Mouse (Mus musculus) CH12.LX (cell line): ENCODE measurements at regions not wholly inside any gene's neighbourhood (a gene's known extent, or its start where the extent isn't known, plus 50 kb on each side); places are given as distances from the start of the nearest gene placed in this dataset.

Experiments
- DNase-seq: peaks from one replicate; pipeline ENCODE4 v3.0.0-alpha.2; 2013; ENCODE audit errors: extremely low read depth
- H3K27ac ChIP-seq: 2 replicates; pipeline ENCODE4 v1.5.1; 2012; ENCODE audit warnings: low read depth, mild to moderate bottlenecking, control low read depth, moderate library complexity; ENCODE audit not compliant: insufficient read depth
- H3K27me3 ChIP-seq: replicated peaks from 2 replicates; pipeline ENCODE3; 2012; ENCODE audit warnings: inconsistent platforms
- H3K36me3 ChIP-seq, 2 experiments: replicated peaks in 1 of 2; 2 replicates each; pipeline versions ENCODE3 to v1.6.1; 2012; ENCODE audit warnings: inconsistent platforms in 1 of 2, low read length in 1 of 2, mild to moderate bottlenecking in 1 of 2, mixed read lengths in 1 of 2, moderate library complexity in 1 of 2; ENCODE audit not compliant: control insufficient read depth in 1 of 2, insufficient read depth in 1 of 2
- H3K4me1 ChIP-seq, 2 experiments: 2 replicates each; pipeline ENCODE4 v1.6.1; 2012; ENCODE audit warnings: inconsistent platforms in 1 of 2, moderate library complexity in 1 of 2; ENCODE audit not compliant: insufficient read depth in 2 of 2, control insufficient read depth in 1 of 2
- H3K4me2 ChIP-seq: 2 replicates; pipeline ENCODE4 v1.6.1; 2012; ENCODE audit warnings: low read depth, mild to moderate bottlenecking, control low read depth; ENCODE audit not compliant: poor library complexity, insufficient read depth, severe bottlenecking
- H3K4me3 ChIP-seq, 3 experiments: fragments of 150-350 bp in 1 of 3; sonication (generic) in 1 of 3; replicated peaks in 1 of 3; 2 replicates each; pipeline versions ENCODE3 to v1.5.1; 2011 to 2012; ENCODE audit warnings: low read depth in 2 of 3, low read length in 2 of 3, mild to moderate bottlenecking in 2 of 3, moderate library complexity in 2 of 3, control low read depth in 1 of 3, improper control_type of control experiment in 1 of 3, inconsistent platforms in 1 of 3, mixed read lengths in 1 of 3; ENCODE audit not compliant: poor library complexity in 1 of 3
- H3K79me2 ChIP-seq: replicated peaks from 2 replicates; pipeline ENCODE4 v1.6.1; 2012; ENCODE audit warnings: mild to moderate bottlenecking, moderate library complexity; ENCODE audit not compliant: control insufficient read depth, poor library complexity, insufficient read depth, severe bottlenecking; ENCODE audit errors: extremely low read depth
- H3K9ac ChIP-seq: 2 replicates; pipeline ENCODE4 v1.6.1; 2012; ENCODE audit warnings: low read depth, mild to moderate bottlenecking, control low read depth, moderate library complexity; ENCODE audit not compliant: insufficient read depth
- H3K9me3 ChIP-seq: replicated peaks from 2 replicates; pipeline ENCODE3; 2012; ENCODE audit warnings: low read length, inconsistent platforms, mixed read lengths
- CHD1 ChIP-seq: IDR thresholded peaks from 2 replicates; pipeline ENCODE4 v1.6.1; 2012; ENCODE audit warnings: low read depth, low read length, improper control_type of control experiment, inconsistent platforms
- CTCF ChIP-seq, 2 experiments: IDR thresholded peaks in 1 of 2; conservative IDR thresholded peaks in 1 of 2; 2 replicates each; pipeline ENCODE4 v1.5.1; 2011 to 2012; ENCODE audit warnings: low read depth in 2 of 2, low read length in 2 of 2, improper control_type of control experiment in 1 of 2, inconsistent platforms in 1 of 2, mild to moderate bottlenecking in 1 of 2, moderate library complexity in 1 of 2
- ETS1 ChIP-seq: conservative IDR thresholded peaks from 2 replicates; pipeline ENCODE4 v1.6.1; 2012; ENCODE audit warnings: low read depth, mild to moderate bottlenecking, inconsistent platforms, low read length, improper control_type of control experiment, moderate library complexity
- GABPA ChIP-seq: IDR thresholded peaks from 2 replicates; pipeline ENCODE4 v1.6.1; 2012; ENCODE audit warnings: low read depth, low read length, improper control_type of control experiment, inconsistent platforms; ENCODE audit not compliant: insufficient replicate concordance
- IRF4 ChIP-seq: IDR thresholded peaks from 2 replicates; pipeline ENCODE4 v1.6.1; 2014; ENCODE audit warnings: low read depth, mild to moderate bottlenecking, inconsistent platforms, low read length, improper control_type of control experiment
- MAFK ChIP-seq: IDR thresholded peaks from 2 replicates; pipeline ENCODE4 v1.6.1; 2011; ENCODE audit warnings: low read length, improper control_type of control experiment; ENCODE audit not compliant: insufficient replicate concordance
- MAX ChIP-seq: IDR thresholded peaks from 2 replicates; pipeline ENCODE4 v1.6.1; 2011; ENCODE audit warnings: low read length, improper control_type of control experiment
- MAZ ChIP-seq: IDR thresholded peaks from 2 replicates; pipeline ENCODE4 v1.6.1; 2012; ENCODE audit warnings: low read depth, mild to moderate bottlenecking, inconsistent platforms, low read length, improper control_type of control experiment, moderate library complexity
- MEF2A ChIP-seq: IDR thresholded peaks from 2 replicates; pipeline ENCODE4 v1.6.1; 2014; ENCODE audit warnings: low read depth, mild to moderate bottlenecking, inconsistent platforms, low read length, improper control_type of control experiment, borderline replicate concordance
- NRF1 ChIP-seq: IDR thresholded peaks from 2 replicates; pipeline ENCODE4 v1.6.1; 2014; ENCODE audit warnings: low read depth, mild to moderate bottlenecking, inconsistent platforms, low read length, improper control_type of control experiment, moderate library complexity
- PAX5 ChIP-seq: IDR thresholded peaks from 2 replicates; pipeline ENCODE4 v1.6.1; 2012; ENCODE audit warnings: low read length, inconsistent platforms, mixed read lengths
- RCOR1 ChIP-seq: conservative IDR thresholded peaks from 2 replicates; pipeline ENCODE4 v1.6.1; 2012; ENCODE audit warnings: low read depth, mild to moderate bottlenecking, inconsistent platforms, low read length, improper control_type of control experiment
- UBTF ChIP-seq: IDR thresholded peaks from 2 replicates; pipeline ENCODE4 v1.6.1; 2012; ENCODE audit warnings: low read depth, mild to moderate bottlenecking, inconsistent platforms, low read length, improper control_type of control experiment, moderate library complexity
- ZMIZ1 ChIP-seq: IDR thresholded peaks from 2 replicates; pipeline ENCODE4 v1.6.1; 2012; ENCODE audit warnings: low read depth, mild to moderate bottlenecking, inconsistent platforms, low read length, improper control_type of control experiment
- dilution Hi-C: fragments of 300-500 bp; cut with MboI; formaldehyde crosslinking; loops from 2 replicates; pipeline ENCODE4 v1.14.3; 2020; ENCODE audit warnings: low sequenced_read_pairs; ENCODE audit not compliant: extremely low pct_unique_long_range_greater_than_20kb, extremely low pct_ligation_motif_present
- in situ Hi-C: fragments of 300-500 bp; cut with MboI; formaldehyde crosslinking; loops from 3 replicates; pipeline ENCODE4 v1.14.3; 2019; ENCODE audit warnings: low sequenced_read_pairs, low pct_ligation_motif_present, low pct_unique_long_range_greater_than_20kb, mixed read lengths

DNA sequence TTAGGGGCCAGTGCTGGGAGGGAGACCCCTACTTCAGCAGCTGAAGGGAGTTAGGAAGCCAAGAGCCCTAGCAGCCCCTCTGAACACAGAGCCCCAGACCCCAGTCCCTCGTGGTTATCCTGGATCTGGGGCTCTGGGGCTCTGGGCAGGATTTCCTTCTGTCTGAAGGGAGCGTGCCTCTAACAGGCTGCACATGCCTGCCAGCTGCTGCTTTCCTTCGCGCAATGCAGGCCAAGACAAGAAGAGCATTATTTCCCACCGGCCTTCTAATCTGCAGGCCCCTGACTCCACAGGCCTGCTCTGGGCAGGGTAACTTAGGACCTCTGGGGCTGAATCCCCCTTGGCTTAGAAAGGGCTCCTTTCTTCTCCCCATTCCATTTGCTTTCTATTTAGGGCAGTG lies 181.1 kb upstream of the Six2 start:
- H3K4me3 ChIP-seq: no peak overlapping the region
- dilution Hi-C loops: no loop called here

DNA sequence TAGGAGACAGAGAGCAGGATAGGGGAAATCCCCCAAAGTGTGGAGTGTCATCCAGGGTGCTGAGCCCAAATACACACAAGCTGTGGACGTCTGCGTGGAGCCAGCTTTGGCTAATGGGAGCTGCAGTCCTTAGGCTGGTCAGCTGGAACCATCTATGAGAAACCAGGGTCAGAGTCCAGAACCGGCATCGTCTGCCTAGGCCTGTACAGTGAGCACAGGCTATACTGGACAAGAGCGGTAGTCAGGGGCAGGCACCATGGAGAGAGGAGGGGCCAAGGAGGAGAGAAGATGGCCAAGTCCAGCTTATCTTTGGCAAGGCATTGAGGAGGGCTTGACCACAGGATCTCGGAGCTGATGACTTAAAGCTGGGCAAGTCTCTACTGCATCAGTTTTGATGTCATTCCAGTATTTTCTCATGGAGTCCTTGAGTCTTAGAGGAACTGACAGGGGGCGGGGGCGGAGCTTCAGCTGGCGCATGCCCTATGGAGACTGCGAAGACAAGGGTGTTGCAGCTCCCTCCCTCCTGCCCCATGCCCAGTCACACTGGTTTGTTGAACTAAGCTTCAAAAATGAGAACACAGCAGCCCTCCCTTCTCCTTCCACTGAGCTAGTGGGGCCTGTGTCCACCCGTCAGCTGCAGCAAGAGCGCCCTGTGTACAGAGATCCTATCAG lies 180.0 kb upstream of the Six2 start:
- peaks cover 8 to 15% of the 10 kb centered on the region in 2 experiments; a peak in 3 of 4 replicates for H3K4me1 ChIP-seq
- in situ Hi-C loops (no loop called here), dilution Hi-C loops (no loop called here)
- H3K4me3 ChIP-seq: no peak overlapping the region
- H3K36me3 ChIP-seq: no peaks in the 10 kb centered on the region
- TF ChIP-seq NRF1 (peak; percentile 37; the same call in 1 of the 2 replicates), ZMIZ1 (no peak)
- no peaks in the 10 kb centered on the region for H3K27me3 ChIP-seq
- no peak overlapping the region for H3K4me2 ChIP-seq
- no peak overlapping the region for H3K9ac ChIP-seq
- DNase-seq: no peak
- no peaks in the 10 kb centered on the region for H3K79me2 ChIP-seq
- no peaks in the 10 kb centered on the region for H3K9me3 ChIP-seq
- H3K27ac ChIP-seq: no peak overlapping the region

More for the DNA sequence above, 181.1 kb upstream of the Six2 start:
- no peaks in the 10 kb centered on the region for H3K9me3 ChIP-seq
- peaks cover 8 to 9% of the 10 kb centered on the region in 2 experiments; a peak in 3 of 4 replicates for H3K4me1 ChIP-seq
- H3K9ac ChIP-seq: no peak overlapping the region
- no peak overlapping the region for H3K4me2 ChIP-seq
- H3K79me2 ChIP-seq: no peaks in the 10 kb centered on the region
- H3K27me3 ChIP-seq: no peaks in the 10 kb centered on the region
- TF ChIP-seq ETS1: no peak
- no peak for TF ChIP-seq IRF4
- TF ChIP-seq CHD1: no peak
- no peak for TF ChIP-seq MAZ
- no peak for TF ChIP-seq MEF2A
- no peak for TF ChIP-seq CTCF (conservative IDR thresholded peaks at IDR 0.05 in 1 of 2, IDR thresholded peaks at IDR 0.05 in 1 of 2; ENCODE audit: low read depth in 2 of 2, low read length in 2 of 2)
- no peak for TF ChIP-seq MAFK
- no peak for TF ChIP-seq PAX5
- no peak for TF ChIP-seq RCOR1
- TF ChIP-seq UBTF: no peak
- no peak for TF ChIP-seq GABPA
- TF ChIP-seq MAX: no peak
- in situ Hi-C loops: no loop called here
- no peak overlapping the region for H3K27ac ChIP-seq
- no peaks in the 10 kb centered on the region for H3K36me3 ChIP-seq
- DNase-seq: no peak
